Mouse (Mus musculus): ENCODE measurements at regions not wholly inside any gene's neighbourhood (a gene's known extent, or its start where the extent isn't known, plus 50 kb on each side); places are given as distances from the start of the nearest gene placed in this dataset.

GRCm38 (mm10) chr5:101523490-101523889, 141.3 kb downstream of the Nkx6-1 start:
- no peak for DNase-seq (ENCODE audit: low read depth, low spot score)
- no peaks in the 10 kb centered on the region for H3K79me2 ChIP-seq (ENCODE audit: control insufficient read depth, insufficient read depth, low read length, poor library complexity)
- H3K9ac ChIP-seq (ENCODE audit: control insufficient read depth, low read depth, low read length, poor library complexity, severe bottlenecking) = no peak overlapping the region
- H3K27ac ChIP-seq (ENCODE audit: control insufficient read depth, low read depth, low read length) = no peak overlapping the region
- TF ChIP-seq POLR2A (IDR thresholded peaks at IDR 0.05; ENCODE audit: control insufficient read depth in 1 of 2, insufficient read depth in 1 of 2, low read depth in 1 of 2, low read length in 2 of 2, poor library complexity in 1 of 2) (no peak), SMC3 (IDR thresholded peaks at IDR 0.05; ENCODE audit: low read depth, low read length) (no peak), RCOR1 (IDR thresholded peaks at IDR 0.05; ENCODE audit: low read depth, low read length) (no peak), TBP (IDR thresholded peaks at IDR 0.05; ENCODE audit: low read depth, low read length) (no peak), MEF2A (IDR thresholded peaks at IDR 0.05; ENCODE audit: extremely low read depth, insufficient replicate concordance, low read depth, low read length, poor library complexity, severe bottlenecking) (no peak), MAX (IDR thresholded peaks at IDR 0.05; ENCODE audit: low read length) (no peak), GATA1 (IDR thresholded peaks at IDR 0.05; ENCODE audit: low read depth, low read length) (no peak), CTCF (IDR thresholded peaks at IDR 0.05 in 2 of 3, conservative IDR thresholded peaks at IDR 0.05 in 1 of 3; ENCODE audit: control insufficient read depth in 1 of 3, insufficient read depth in 1 of 3, low read depth in 2 of 3, low read length in 3 of 3, poor library complexity in 1 of 3, severe bottlenecking in 1 of 3) (no peak), POLR2AphosphoS2 (IDR thresholded peaks at IDR 0.05; ENCODE audit: low read length) (no peak), CHD1 (IDR thresholded peaks at IDR 0.05; ENCODE audit: low read depth, low read length) (no peak), TCF12 (IDR thresholded peaks at IDR 0.05; ENCODE audit: low read depth, low read length) (no peak)
- no peaks in the 10 kb centered on the region for H3K4me1 ChIP-seq (ENCODE audit: control insufficient read depth in 1 of 2, insufficient read depth in 2 of 2, low read length in 2 of 2)
- H3K36me3 ChIP-seq (ENCODE audit: control insufficient read depth in 1 of 2, insufficient read depth in 2 of 2, low read length in 2 of 2) = no peaks in the 10 kb centered on the region
- no peaks in the 10 kb centered on the region for H3K27me3 ChIP-seq (ENCODE audit: control insufficient read depth in 1 of 2, insufficient read depth in 2 of 2, low read length in 2 of 2)
- H3K9me3 ChIP-seq (replicated peaks; ENCODE audit: insufficient read depth, low read length) = no peaks in the 10 kb centered on the region
- H3K4me3 ChIP-seq (ENCODE audit: control insufficient read depth in 1 of 2, insufficient read depth in 1 of 2, low read depth in 2 of 2, low read length in 2 of 2) = no peak overlapping the region

- DNase-seq (ENCODE audit: low read depth, low spot score) = no peak
- no peak overlapping the region for H3K27ac ChIP-seq (ENCODE audit: control insufficient read depth, low read depth, low read length)
- no peaks in the 10 kb centered on the region for H3K36me3 ChIP-seq (ENCODE audit: control insufficient read depth in 1 of 2, insufficient read depth in 2 of 2, low read length in 2 of 2)
- no peak overlapping the region for H3K4me3 ChIP-seq (ENCODE audit: control insufficient read depth in 1 of 2, insufficient read depth in 1 of 2, low read depth in 2 of 2, low read length in 2 of 2)
- no peaks in the 10 kb centered on the region for H3K9me3 ChIP-seq (replicated peaks; ENCODE audit: insufficient read depth, low read length)
- H3K79me2 ChIP-seq (ENCODE audit: control insufficient read depth, insufficient read depth, low read length, poor library complexity) = no peaks in the 10 kb centered on the region
- H3K9ac ChIP-seq (ENCODE audit: control insufficient read depth, low read depth, low read length, poor library complexity, severe bottlenecking) = no peak overlapping the region
- no peaks in the 10 kb centered on the region for H3K4me1 ChIP-seq (ENCODE audit: control insufficient read depth in 1 of 2, insufficient read depth in 2 of 2, low read length in 2 of 2)
- no peaks in the 10 kb centered on the region for H3K27me3 ChIP-seq (ENCODE audit: control insufficient read depth in 1 of 2, insufficient read depth in 2 of 2, low read length in 2 of 2)
- TF ChIP-seq ZNF384 (IDR thresholded peaks at IDR 0.05; ENCODE audit: low read depth, low read length) = no peak
- no peak for TF ChIP-seq POLR2AphosphoS2 (IDR thresholded peaks at IDR 0.05; ENCODE audit: low read length)
- no peak for TF ChIP-seq USF2 (IDR thresholded peaks at IDR 0.05; ENCODE audit: borderline replicate concordance in 1 of 2, insufficient read depth in 1 of 2, low read depth in 1 of 2, low read length in 2 of 2)
Measured at GRCm38 (mm10) chr5:101520935-101521655, 143.7 kb downstream of the Nkx6-1 start.
